Mouse (Mus musculus) neural tube, embryonic 12.5 days (tissue): Measurements from ENCODE around the gene Tmprss7. TPM values are rescaled to one million over a fixed set of nuclear protein-coding genes. Genes with fewer than 3 reads are reported as not detected.

Experiments
- ATAC-seq: fragments of 200-750 bp; cut with Nextera tagmentation; 2 replicates; pipeline ENCODE4 v1.8.0; 2017; ENCODE audit warnings: low read depth, mild to moderate bottlenecking, moderate TSS enrichment, moderate library complexity; ENCODE audit not compliant: low FRiP score
- H3K27ac ChIP-seq: fragments of 300-500 bp; sonication (generic); 2 replicates; pipeline ENCODE4 v1.5.1; 2016
- H3K27me3 ChIP-seq: fragments of 300-500 bp; sonication (generic); replicated peaks from 2 replicates; pipeline ENCODE4 v1.6.1; 2016; ENCODE audit warnings: mild to moderate bottlenecking
- H3K36me3 ChIP-seq: fragments of 300-500 bp; sonication (generic); 2 replicates; pipeline ENCODE4 v1.6.1; 2016; ENCODE audit warnings: mild to moderate bottlenecking
- H3K4me1 ChIP-seq: fragments of 300-500 bp; sonication (generic); 2 replicates; pipeline ENCODE4 v1.6.1; 2016
- H3K4me2 ChIP-seq: fragments of 300-500 bp; sonication (generic); replicated peaks from 2 replicates; pipeline ENCODE4 v1.6.1; 2016; ENCODE audit warnings: mild to moderate bottlenecking
- H3K4me3 ChIP-seq: fragments of 300-500 bp; sonication (generic); 2 replicates; pipeline ENCODE4 v1.5.1; 2016
- H3K9ac ChIP-seq: fragments of 300-500 bp; sonication (generic); 2 replicates; pipeline ENCODE4 v1.6.1; 2016; ENCODE audit warnings: mild to moderate bottlenecking
- H3K9me3 ChIP-seq: fragments of 300-500 bp; sonication (generic); 2 replicates; pipeline ENCODE4 v1.6.1; 2016; ENCODE audit warnings: mild to moderate bottlenecking
- WGBS: fragments of 180-500 bp; shearing (Covaris S2); methylation state at CpG from one replicate; pipeline ENCODE4 v1.1.7; 2016; 5-methylcytosine and 5-hydroxymethylcytosine counted together
- polyA plus RNA-seq: library from polyadenylated mRNA; unstranded; fragments of >200 nt; fragmentation: Nextera tagmentation; extraction: Ambion mirVana; gene quantifications from 2 replicates; pipeline ENCODE4 v1.2.1, GENCODE M21; 2016

Tmprss7 gene
- polyA plus RNA-seq, 1 experiment from 2014 or later = 0.66 TPM

GRCm38 (mm10) chr16:45644380-45644779, 49.1 kb downstream of the Tmprss7 start:
- no peak for ATAC-seq
- Histone ChIP-seq H3K4me3 (no peak overlapping the region), H3K27me3 (no peaks in the 10 kb centered on the region), H3K9me3 (no peaks in the 10 kb centered on the region), H3K4me1 (no peaks in the 10 kb centered on the region), H3K36me3 (no peaks in the 10 kb centered on the region), H3K9ac (no peak overlapping the region), H3K27ac (no peak overlapping the region), H3K4me2 (no peak overlapping the region)
- 74% methylated on average over 6 of the region's 6 CpGs for WGBS

DNA sequence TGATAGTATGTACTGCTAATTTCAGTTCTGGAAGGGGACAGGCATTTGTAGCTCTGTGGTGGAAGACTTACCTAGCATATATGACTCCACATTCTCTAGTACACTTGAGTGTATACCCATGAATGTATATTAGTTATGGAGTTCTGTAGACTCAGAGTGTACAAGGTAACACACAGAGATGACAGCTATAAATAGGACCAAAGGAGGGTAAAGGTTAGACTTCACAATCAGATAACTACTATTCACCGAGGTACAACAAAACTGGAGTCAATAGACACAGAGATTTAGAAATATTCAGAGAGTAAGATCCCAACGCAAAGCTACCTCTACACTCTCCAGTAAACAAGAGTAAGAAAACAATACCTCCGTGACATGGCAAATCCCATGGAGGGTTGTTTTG, 49.5 kb downstream of the Tmprss7 start:
- 94% methylated on average over 3 of the region's 3 CpGs for WGBS
- no peaks in the 10 kb centered on the region for H3K36me3 ChIP-seq
- no peak for ATAC-seq
- no peaks in the 10 kb centered on the region for H3K9me3 ChIP-seq
- no peak overlapping the region for H3K9ac ChIP-seq
- no peak overlapping the region for H3K4me2 ChIP-seq
- no peak overlapping the region for H3K4me3 ChIP-seq
- no peak overlapping the region for H3K27ac ChIP-seq
- H3K27me3 ChIP-seq = no peaks in the 10 kb centered on the region
- H3K4me1 ChIP-seq = no peaks in the 10 kb centered on the region

DNA sequence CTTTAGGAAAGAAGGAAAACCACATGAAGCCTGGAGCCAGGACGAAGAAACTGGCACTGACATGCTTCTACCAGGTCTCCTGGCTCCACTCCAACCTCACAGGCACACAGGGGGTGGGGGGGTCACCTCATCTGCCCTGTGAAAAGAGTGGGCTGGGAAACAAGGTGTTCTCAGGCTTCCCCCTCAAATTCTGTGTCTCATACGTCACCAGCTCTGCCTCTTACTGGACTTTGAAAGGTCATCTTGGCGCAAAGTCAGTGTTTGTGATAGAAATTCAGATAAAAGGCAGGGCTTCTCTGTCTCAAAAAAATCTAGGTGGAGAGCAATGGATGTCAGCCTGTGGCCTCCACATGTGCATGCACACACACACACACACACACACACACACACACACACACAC, 52.2 kb downstream of the Tmprss7 start:
- Histone ChIP-seq H3K36me3 (no peaks in the 10 kb centered on the region), H3K27ac (no peak overlapping the region), H3K27me3 (no peaks in the 10 kb centered on the region), H3K9ac (no peak overlapping the region), H3K4me3 (no peak overlapping the region), H3K4me2 (no peak overlapping the region), H3K9me3 (no peaks in the 10 kb centered on the region), H3K4me1 (no peaks in the 10 kb centered on the region)
- ATAC-seq = no peak
- WGBS = 70% methylated on average over 3 of the region's 3 CpGs

GRCm38 (mm10) chr16:45640070-45640762, 53.2 kb downstream of the Tmprss7 start:
- Histone ChIP-seq H3K27me3 (no peaks in the 10 kb centered on the region), H3K9ac (no peak overlapping the region), H3K36me3 (no peaks in the 10 kb centered on the region), H3K9me3 (no peaks in the 10 kb centered on the region), H3K4me2 (no peak overlapping the region), H3K4me1 (no peaks in the 10 kb centered on the region), H3K27ac (no peak overlapping the region), H3K4me3 (no peak overlapping the region)
- ATAC-seq = no peak
- WGBS = 86% methylated on average over 10 of the region's 10 CpGs

GRCm38 (mm10) chr16:45635826-45636225, 57.6 kb downstream of the Tmprss7 start:
- Histone ChIP-seq H3K36me3 (no peaks in the 10 kb centered on the region), H3K4me2 (no peak overlapping the region), H3K4me1 (no peaks in the 10 kb centered on the region), H3K27me3 (no peaks in the 10 kb centered on the region), H3K27ac (no peak overlapping the region), H3K9ac (no peak overlapping the region), H3K9me3 (no peaks in the 10 kb centered on the region), H3K4me3 (no peak overlapping the region)
- WGBS = 86% methylated on average over 2 of the region's 2 CpGs
- ATAC-seq = no peak

GRCm38 (mm10) chr16:45632420-45632819, 61.0 kb downstream of the Tmprss7 start:
- no peaks in the 10 kb centered on the region for H3K4me1 ChIP-seq
- no peak overlapping the region for H3K4me3 ChIP-seq
- no peaks in the 10 kb centered on the region for H3K36me3 ChIP-seq
- H3K27me3 ChIP-seq = no peaks in the 10 kb centered on the region
- no peak overlapping the region for H3K9ac ChIP-seq
- 75% methylated on average over 4 of the region's 4 CpGs for WGBS
- H3K27ac ChIP-seq = no peak overlapping the region
- ATAC-seq = no peak
- no peak overlapping the region for H3K4me2 ChIP-seq
- H3K9me3 ChIP-seq = no peaks in the 10 kb centered on the region

GRCm38 (mm10) chr16:45630347-45630960, 63.0 kb downstream of the Tmprss7 start:
- 52% methylated on average over 5 of the region's 5 CpGs for WGBS
- H3K9me3 ChIP-seq = no peaks in the 10 kb centered on the region
- peak; percentile 57 for ATAC-seq
- H3K4me1 ChIP-seq = no peaks in the 10 kb centered on the region
- H3K4me3 ChIP-seq = no peak overlapping the region
- no peaks in the 10 kb centered on the region for H3K27me3 ChIP-seq
- H3K36me3 ChIP-seq = no peaks in the 10 kb centered on the region
- H3K27ac ChIP-seq = no peak overlapping the region
- no peak overlapping the region for H3K4me2 ChIP-seq
- no peak overlapping the region for H3K9ac ChIP-seq

DNA sequence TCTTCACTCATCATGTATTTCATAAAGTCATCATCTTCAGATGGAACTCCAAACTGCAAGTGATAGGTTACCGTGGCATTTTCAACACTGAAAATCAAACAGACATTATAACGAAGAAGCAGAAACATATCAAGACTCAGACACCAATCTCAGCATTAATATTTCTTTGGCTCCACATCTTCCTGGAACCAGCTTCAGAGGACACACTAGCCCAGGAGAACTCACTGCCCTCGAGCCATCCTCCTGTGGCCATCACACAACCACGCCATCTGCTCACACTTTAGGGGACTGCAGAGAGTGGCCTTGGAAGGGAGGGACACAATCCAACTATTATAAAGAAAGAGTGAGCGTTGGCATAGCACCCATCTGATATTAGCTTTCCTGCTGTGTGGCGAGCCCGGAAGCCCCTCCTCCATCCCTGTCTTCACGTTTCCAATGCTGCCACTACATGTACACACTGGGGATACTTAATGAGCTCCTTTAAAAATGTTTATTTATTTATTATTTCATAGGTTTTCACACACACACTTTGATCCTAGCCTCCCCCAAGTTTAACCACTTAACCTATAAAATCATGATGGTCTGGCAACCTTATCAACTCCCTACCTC, 63.9 kb downstream of the Tmprss7 start:
- WGBS = 81% methylated on average over 8 of the region's 8 CpGs
- peak; percentile 29; the same call in 1 of the 2 replicates for ATAC-seq
- H3K9ac ChIP-seq = no peak overlapping the region
- no peak overlapping the region for H3K4me3 ChIP-seq
- H3K4me1 ChIP-seq = no peaks in the 10 kb centered on the region
- no peaks in the 10 kb centered on the region for H3K9me3 ChIP-seq
- no peak overlapping the region for H3K4me2 ChIP-seq
- no peaks in the 10 kb centered on the region for H3K36me3 ChIP-seq
- no peaks in the 10 kb centered on the region for H3K27me3 ChIP-seq
- H3K27ac ChIP-seq = no peak overlapping the region

GRCm38 (mm10) chr16:45625342-45625741, 68.1 kb downstream of the Tmprss7 start:
- Histone ChIP-seq H3K4me1 (no peaks in the 10 kb centered on the region), H3K9ac (no peak overlapping the region), H3K36me3 (no peaks in the 10 kb centered on the region), H3K4me2 (no peak overlapping the region), H3K27me3 (no peaks in the 10 kb centered on the region), H3K4me3 (no peak overlapping the region), H3K9me3 (no peaks in the 10 kb centered on the region), H3K27ac (no peak overlapping the region)
- WGBS = 85% methylated on average over 2 of the region's 2 CpGs
- no peak for ATAC-seq

DNA sequence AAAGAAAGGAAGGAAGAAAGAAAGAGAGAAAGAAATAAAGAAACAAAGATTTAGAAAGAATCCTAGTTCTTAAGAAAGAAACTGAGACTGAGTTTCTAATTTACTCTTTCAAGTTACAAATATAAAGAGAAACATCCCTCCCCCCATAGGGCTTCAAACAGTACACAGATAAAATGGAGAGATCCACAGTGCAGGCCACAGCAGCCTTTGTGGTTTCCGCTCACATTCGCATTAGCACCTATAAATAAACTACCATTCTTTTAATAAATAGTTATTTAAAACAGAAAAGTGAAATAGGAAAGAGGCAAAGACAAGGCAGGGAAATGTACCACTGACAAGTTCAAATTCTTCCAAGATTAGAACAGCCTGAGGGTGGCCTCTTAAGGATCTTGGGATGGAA, 68.7 kb downstream of the Tmprss7 start:
- Histone ChIP-seq H3K4me3 (no peak overlapping the region), H3K4me2 (no peak overlapping the region), H3K36me3 (no peaks in the 10 kb centered on the region), H3K27me3 (no peaks in the 10 kb centered on the region), H3K9me3 (no peaks in the 10 kb centered on the region), H3K9ac (no peak overlapping the region), H3K27ac (no peak overlapping the region), H3K4me1 (no peaks in the 10 kb centered on the region)
- no peak for ATAC-seq
- WGBS = 92% methylated on average over 2 of the region's 2 CpGs

- no peak overlapping the region for H3K4me3 ChIP-seq
- no peaks in the 10 kb centered on the region for H3K36me3 ChIP-seq
- no peaks in the 10 kb centered on the region for H3K4me1 ChIP-seq
- no peaks in the 10 kb centered on the region for H3K27me3 ChIP-seq
- no peaks in the 10 kb centered on the region for H3K9me3 ChIP-seq
- no peak overlapping the region for H3K9ac ChIP-seq
- WGBS = 97% methylated on average over 4 of the region's 4 CpGs
- no peak for ATAC-seq
- H3K27ac ChIP-seq = no peak overlapping the region
- no peak overlapping the region for H3K4me2 ChIP-seq
Measured at GRCm38 (mm10) chr16:45623230-45623629, 70.2 kb downstream of the Tmprss7 start.

DNA sequence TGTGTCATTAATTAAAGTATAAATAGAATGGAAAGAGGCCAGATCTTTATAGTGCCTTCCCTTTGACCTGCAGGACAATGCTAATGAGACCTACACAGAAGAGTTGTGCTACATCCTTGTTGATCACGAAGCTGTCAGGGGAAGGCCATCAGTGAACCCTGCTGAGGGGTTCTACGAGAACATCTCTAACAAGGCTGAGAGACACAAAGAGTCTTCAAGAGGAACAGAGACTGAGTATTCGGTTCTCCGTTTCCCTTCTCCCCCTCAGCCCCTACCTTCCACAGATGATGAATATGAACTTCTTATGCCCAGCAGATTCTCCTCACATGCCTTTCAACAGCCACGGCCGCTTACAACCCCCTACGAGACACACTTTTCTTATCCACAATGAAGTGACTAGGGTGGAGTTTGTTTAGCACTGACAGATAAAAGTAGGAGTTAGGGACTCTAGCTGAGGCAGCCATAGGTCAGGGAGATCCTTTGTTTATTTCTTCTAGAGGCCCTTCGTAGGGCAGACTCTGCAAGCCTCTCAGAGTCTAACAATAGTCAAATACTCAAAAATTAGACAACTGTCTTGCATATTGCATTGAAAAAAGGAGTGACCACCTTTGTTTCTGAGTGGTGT, 73.6 kb downstream of the Tmprss7 start:
- Histone ChIP-seq H3K4me3 (no peak overlapping the region), H3K4me2 (no peak overlapping the region), H3K9me3 (no peaks in the 10 kb centered on the region), H3K4me1 (no peaks in the 10 kb centered on the region), H3K36me3 (no peaks in the 10 kb centered on the region), H3K27me3 (no peaks in the 10 kb centered on the region), H3K9ac (no peak overlapping the region), H3K27ac (no peak overlapping the region)
- WGBS = 78% methylated on average over 8 of the region's 8 CpGs
- ATAC-seq = no peak
